In the genomic region with DNA sequence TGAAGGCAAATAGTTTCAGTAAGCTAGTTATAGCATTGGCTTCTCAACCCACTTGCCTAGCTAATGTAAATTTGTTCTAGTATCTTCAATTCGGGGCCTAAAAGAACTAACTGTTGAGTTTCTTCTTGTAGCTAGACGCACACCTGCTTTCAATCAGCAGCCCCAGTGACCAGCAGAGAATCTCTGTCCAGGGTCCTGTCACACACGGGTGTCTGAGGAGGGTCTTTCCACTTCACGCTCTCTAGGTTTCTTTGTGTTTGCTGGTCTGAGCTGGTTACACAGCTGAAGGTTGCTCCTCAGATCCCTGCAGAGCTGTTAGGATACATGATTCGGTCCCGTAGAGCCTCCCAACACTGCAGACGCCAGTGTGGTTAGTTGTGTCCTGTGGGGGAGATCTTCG, we compare ENCODE assay signal across 29 mouse cellular contexts. TPM values are rescaled to one million over a fixed set of nuclear protein-coding genes. Genes with fewer than 3 reads are reported as not detected.
DNase-seq lines count a peak whose midpoint lies in the region; ATAC-seq and TF ChIP-seq lines count a peak whose summit lies in the region.
"Had no signal": no experiment of that assay in that cellular context is flagged by ENCODE, and none has a peak within 500 bp of the region (broad histone marks: within the 10 kb centered on the region; RNA-seq: fewer than 3 reads in every experiment).

No protein-coding gene starts in this region.

- H3K36me3 ChIP-seq in forebrain, embryonic 11.5 days (ENCODE audit: control insufficient read depth, insufficient read depth, low read length): no peaks in the 10 kb centered on the region
- no peaks in the 10 kb centered on the region for H3K36me3 ChIP-seq in forebrain, embryonic 16.5 days (ENCODE audit: control insufficient read depth, insufficient read depth)
- H3K36me3 ChIP-seq in embryonic facial prominence, embryonic 10.5 days (replicated peaks): no peaks in the 10 kb centered on the region
- H3K36me3 ChIP-seq in limb, embryonic 14.5 days (ENCODE audit: control insufficient read depth, insufficient read depth, low read length): no peaks in the 10 kb centered on the region
- no peaks in the 10 kb centered on the region for H3K36me3 ChIP-seq in midbrain, embryonic 14.5 days (ENCODE audit: control insufficient read depth, insufficient read depth, low read length)
- H3K36me3 ChIP-seq: embryonic facial prominence, embryonic 15.5 days; heart, embryonic 10.5 days; heart, embryonic 15.5 days; midbrain, embryonic 13.5 days had no signal

- no peaks in the 10 kb centered on the region for H3K9me3 ChIP-seq in forebrain, embryonic 11.5 days (ENCODE audit: control insufficient read depth, low read length)
- no peaks in the 10 kb centered on the region for H3K9me3 ChIP-seq in forebrain, embryonic 16.5 days (ENCODE audit: control insufficient read depth, low read length)
- H3K9me3 ChIP-seq in embryonic facial prominence, embryonic 10.5 days: no peaks in the 10 kb centered on the region
- no peaks in the 10 kb centered on the region for H3K9me3 ChIP-seq in limb, embryonic 14.5 days (ENCODE audit: control insufficient read depth, low read length)
- no peaks in the 10 kb centered on the region for H3K9me3 ChIP-seq in midbrain, embryonic 14.5 days (ENCODE audit: control insufficient read depth, low read length)
- H3K9me3 ChIP-seq: embryonic facial prominence, embryonic 15.5 days; forebrain, embryonic 13.5 days; heart, embryonic 10.5 days; heart, embryonic 15.5 days; midbrain, embryonic 13.5 days had no signal

- peaks cover 11% of the 10 kb centered on the region for H3K27me3 ChIP-seq in forebrain, embryonic 11.5 days (ENCODE audit: control insufficient read depth, insufficient read depth, low read length)
- peaks cover 6% of the 10 kb centered on the region for H3K27me3 ChIP-seq in forebrain, embryonic 16.5 days (replicated peaks; ENCODE audit: control insufficient read depth, insufficient read depth, low read length)
- H3K27me3 ChIP-seq in embryonic facial prominence, embryonic 10.5 days (replicated peaks; ENCODE audit: low read depth, poor library complexity, severe bottlenecking): peaks cover 27% of the 10 kb centered on the region
- peaks cover 14% of the 10 kb centered on the region for H3K27me3 ChIP-seq in limb, embryonic 14.5 days (ENCODE audit: control insufficient read depth, insufficient read depth, low read length)
- H3K27me3 ChIP-seq in midbrain, embryonic 14.5 days (ENCODE audit: control insufficient read depth, insufficient read depth, low read length): peaks cover 14% of the 10 kb centered on the region

- no peak for ATAC-seq in forebrain, embryonic 11.5 days (replicated peaks; ENCODE audit: low FRiP score)
- ATAC-seq in forebrain, embryonic 16.5 days: no peak
- ATAC-seq in limb, embryonic 14.5 days (ENCODE audit: low FRiP score, low read depth): no peak
- ATAC-seq in midbrain, embryonic 14.5 days (ENCODE audit: low FRiP score, low TSS enrichment): no peak
- ATAC-seq: forebrain, embryonic 13.5 days; hindbrain, embryonic 16.5 days; midbrain, embryonic 13.5 days had no signal

- 71% methylated on average over 8 of the region's 8 CpGs for WGBS in forebrain, embryonic 11.5 days
- WGBS in forebrain, embryonic 16.5 days: 72% methylated on average over 8 of the region's 8 CpGs
- WGBS in embryonic facial prominence, embryonic 10.5 days: 57% methylated on average over 8 of the region's 8 CpGs
- 55% methylated on average over 8 of the region's 8 CpGs for WGBS in limb, embryonic 14.5 days
- WGBS in midbrain, embryonic 14.5 days: 49% methylated on average over 8 of the region's 8 CpGs

- peak; percentile 47 for DNase-seq in forebrain, embryonic 11.5 days (ENCODE audit: low spot score)
- DNase-seq in NIH3T3 (ENCODE audit: low read depth): peak; percentile 57
- peak; percentile 62 for DNase-seq in embryonic facial prominence, embryonic 10.5 days (ENCODE audit: low spot score)
- peak; percentile 20 for DNase-seq in limb, embryonic 14.5 days (ENCODE audit: low spot score)
- DNase-seq in adrenal gland, adult (ENCODE audit: inconsistent age in 2 of 2, low spot score in 1 of 2): no peak
- no peak for DNase-seq in midbrain, embryonic 14.5 days
- DNase-seq: adrenal gland, postnatal 10 days; cerebellum, adult 11-12 months; cerebellum, postnatal 10 days; gastrocnemius, postnatal 25 days; heart, adult 11 months; kidney, adult 18-20 months; kidney, postnatal 14 days; liver; lung, adult 2 months; lung, postnatal 10 days; right cerebral cortex, adult 18-20 months; spleen, adult 18-20 months; thymus, postnatal 14 days had no signal

- H3K4me3 ChIP-seq in forebrain, embryonic 11.5 days (ENCODE audit: low read depth, low read length): no peak overlapping the region
- H3K4me3 ChIP-seq in forebrain, embryonic 16.5 days (replicated peaks; ENCODE audit: low read length): no peak overlapping the region
- H3K4me3 ChIP-seq in embryonic facial prominence, embryonic 10.5 days: no peak overlapping the region
- no peak overlapping the region for H3K4me3 ChIP-seq in limb, embryonic 14.5 days (replicated peaks; ENCODE audit: low read length)
- no peak overlapping the region for H3K4me3 ChIP-seq in midbrain, embryonic 14.5 days (replicated peaks; ENCODE audit: low read depth, low read length)
- H3K4me3 ChIP-seq: embryonic facial prominence, embryonic 15.5 days; forebrain, embryonic 13.5 days; heart, embryonic 10.5 days; heart, embryonic 15.5 days; left cerebral cortex, adult 2 months; midbrain, embryonic 13.5 days had no signal

- H3K9ac ChIP-seq in forebrain, embryonic 11.5 days (ENCODE audit: low read length): no peak overlapping the region
- no peak overlapping the region for H3K9ac ChIP-seq in forebrain, embryonic 16.5 days (replicated peaks; ENCODE audit: low read depth, low read length)
- H3K9ac ChIP-seq in limb, embryonic 14.5 days (ENCODE audit: low read depth, low read length, severe bottlenecking): no peak overlapping the region
- H3K9ac ChIP-seq in midbrain, embryonic 14.5 days (replicated peaks; ENCODE audit: low read length): no peak overlapping the region
- H3K9ac ChIP-seq: embryonic facial prominence, embryonic 15.5 days; forebrain, embryonic 13.5 days; heart, embryonic 15.5 days; liver, embryonic 14.5 days; midbrain, embryonic 13.5 days had no signal

- H3K27ac ChIP-seq in forebrain, embryonic 11.5 days (ENCODE audit: low read depth, low read length): no peak overlapping the region
- H3K27ac ChIP-seq in forebrain, embryonic 16.5 days (ENCODE audit: low read length): no peak overlapping the region
- no peak overlapping the region for H3K27ac ChIP-seq in embryonic facial prominence, embryonic 10.5 days (replicated peaks)
- H3K27ac ChIP-seq in limb, embryonic 14.5 days (replicated peaks; ENCODE audit: low read depth, low read length): no peak overlapping the region
- no peak overlapping the region for H3K27ac ChIP-seq in midbrain, embryonic 14.5 days (replicated peaks; ENCODE audit: low read depth, low read length)
- H3K27ac ChIP-seq: embryonic facial prominence, embryonic 15.5 days; forebrain, embryonic 13.5 days; heart, embryonic 10.5 days; heart, embryonic 15.5 days; left cerebral cortex, adult 2 months; liver, embryonic 14.5 days; macrophage; midbrain, embryonic 13.5 days had no signal

- H3K4me2 ChIP-seq in forebrain, embryonic 11.5 days (ENCODE audit: low read depth, low read length, severe bottlenecking): no peak overlapping the region
- H3K4me2 ChIP-seq in forebrain, embryonic 16.5 days (ENCODE audit: low read length): no peak overlapping the region
- no peak overlapping the region for H3K4me2 ChIP-seq in limb, embryonic 14.5 days (replicated peaks; ENCODE audit: low read depth, low read length, severe bottlenecking)
- H3K4me2 ChIP-seq in midbrain, embryonic 14.5 days (ENCODE audit: low read length): no peak overlapping the region
- H3K4me2 ChIP-seq: embryonic facial prominence, embryonic 15.5 days; forebrain, embryonic 13.5 days; heart, embryonic 15.5 days; midbrain, embryonic 13.5 days had no signal

- TF ChIP-seq POLR2A in limb, embryonic 14.5 days (IDR thresholded peaks at IDR 0.05; ENCODE audit: borderline replicate concordance, extremely low read depth, insufficient read depth, insufficient read length): no peak

- H3K4me1 ChIP-seq in forebrain, embryonic 11.5 days (replicated peaks; ENCODE audit: control insufficient read depth, insufficient read depth, low read length): 0 out of 2 replicates have a peak, but pooled peaks cover under 1% of the 10 kb centered on the region
- H3K4me1 ChIP-seq in forebrain, embryonic 16.5 days (replicated peaks; ENCODE audit: control insufficient read depth, insufficient read depth, low read length): peaks cover 4% of the 10 kb centered on the region
- H3K4me1 ChIP-seq in embryonic facial prominence, embryonic 10.5 days: peaks cover 5% of the 10 kb centered on the region
- H3K4me1 ChIP-seq in limb, embryonic 14.5 days (ENCODE audit: control insufficient read depth, insufficient read depth, low read length): 0 out of 2 replicates have a peak, but pooled peaks cover 3% of the 10 kb centered on the region
- peaks cover 6% of the 10 kb centered on the region for H3K4me1 ChIP-seq in midbrain, embryonic 14.5 days (ENCODE audit: control insufficient read depth, insufficient read depth, low read length)

RNA-seq across cellular contexts. Expression of gene Esyt3, which starts 4.7 kb away (rescaled TPM):
- 0.35 TPM in 2 replicates for polyA plus RNA-seq in forebrain, embryonic 11.5 days (2014; fragmentation: Nextera tagmentation; extraction: Ambion mirVana)
- polyA plus RNA-seq in forebrain, embryonic 16.5 days (2015; fragmentation: Nextera tagmentation; extraction: Ambion mirVana): 0.55 and 0.66 TPM in 2 replicates
- polyA plus RNA-seq in embryonic facial prominence, embryonic 10.5 days (2016; fragmentation: Nextera tagmentation; extraction: Ambion mirVana): 0.21 and 0.33 TPM in 2 replicates
- polyA plus RNA-seq in limb, embryonic 14.5 days (2012; rRNA removed): 1.1 and 1.2 TPM in 2 replicates
- 0.59 and 0.69 TPM in 2 replicates for polyA plus RNA-seq in limb, embryonic 14.5 days (2014; fragmentation: Nextera tagmentation; extraction: Ambion mirVana)
- 0.26 and 0.39 TPM in 2 replicates for polyA plus RNA-seq in midbrain, embryonic 14.5 days (2014; fragmentation: Nextera tagmentation; extraction: Ambion mirVana)
- polyA plus RNA-seq: macrophage had no signal

Comparison
In these comparisons a context has a peak if more than half of its experiments do, and no peak if none do; other contexts are left out.
1. DNase-seq: peak in forebrain, embryonic 11.5 days (single experiment), NIH3T3 (single experiment), embryonic facial prominence, embryonic 10.5 days (single experiment) and limb, embryonic 14.5 days (single experiment); none in adrenal gland, adult (0 of 2) and midbrain, embryonic 14.5 days (single experiment).